ENCODE assay signal across 9 mouse cellular contexts in the genomic region with DNA sequence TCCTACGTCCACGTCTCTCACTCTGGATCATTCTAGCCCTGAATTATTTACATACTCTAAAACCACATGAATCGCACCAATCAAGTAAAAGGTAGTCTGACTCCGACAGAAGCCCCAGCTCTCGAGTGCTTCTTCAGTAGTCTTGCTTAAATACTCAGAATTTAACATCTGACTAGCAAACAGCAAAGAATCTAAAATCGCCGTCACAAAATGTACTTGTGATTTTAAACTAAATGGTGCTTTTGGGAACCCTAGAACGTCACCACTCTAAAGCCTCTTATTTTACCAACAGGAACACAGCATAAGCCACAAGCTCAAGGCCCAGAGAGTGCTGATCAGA. TPM values are rescaled to one million over a fixed set of nuclear protein-coding genes. Genes with fewer than 3 reads are reported as not detected.
A peak's percentile ranks its signal among the peaks of the same experiment; 100 is the strongest.
DNase-seq lines count a peak whose midpoint lies in the region; ATAC-seq and TF ChIP-seq lines count a peak whose summit lies in the region.
"Had no signal": no experiment of that assay in that cellular context is flagged by ENCODE, and none has a peak within 500 bp of the region (broad histone marks: within the 10 kb centered on the region; RNA-seq: fewer than 3 reads in every experiment).

No protein-coding gene starts in this region.

- H3K4me2 ChIP-seq in hindbrain, embryonic 16.5 days (ENCODE audit: low read length): peak overlapping the region; percentile 61
- H3K4me2 ChIP-seq in myocyte (ENCODE audit: low read depth): peak overlapping the region; percentile 93

- no peaks in the 10 kb centered on the region for H3K36me3 ChIP-seq in hindbrain, embryonic 16.5 days (ENCODE audit: control insufficient read depth, insufficient read depth, low read length)
- H3K36me3 ChIP-seq in myocyte (ENCODE audit: control insufficient read depth, insufficient read depth): no peaks in the 10 kb centered on the region

- TF ChIP-seq POLR2A in embryonic fibroblast, embryonic 13.5 days (IDR thresholded peaks at IDR 0.05; ENCODE audit: low read depth, low read length): no peak
- no peak for TF ChIP-seq POLR2A in myocyte (IDR thresholded peaks at IDR 0.05; ENCODE audit: insufficient read length, low read depth)

- H3K4me1 ChIP-seq in embryonic fibroblast, embryonic 13.5 days (ENCODE audit: control insufficient read depth, insufficient read depth, low read length): peaks cover 4% of the 10 kb centered on the region; the same call in 1 of the 2 replicates
- peaks cover 23% of the 10 kb centered on the region for H3K4me1 ChIP-seq in hindbrain, embryonic 16.5 days (ENCODE audit: control insufficient read depth, insufficient read depth, low read depth, low read length)

- TF ChIP-seq CTCF in left cerebral cortex, adult 2 months (IDR thresholded peaks at IDR 0.05): no peak
- no peak for TF ChIP-seq CTCF in embryonic fibroblast, embryonic 13.5 days (IDR thresholded peaks at IDR 0.05; ENCODE audit: borderline replicate concordance, insufficient read depth, low read length)

- H3K79me2 ChIP-seq in myocyte (ENCODE audit: control insufficient read depth, insufficient read depth): peaks cover 25% of the 10 kb centered on the region

- H3K27ac ChIP-seq in left cerebral cortex, adult 2 months: peak overlapping the region; percentile 93
- peak overlapping the region; percentile 34; the same call in 1 of the 2 replicates for H3K27ac ChIP-seq in embryonic fibroblast, embryonic 13.5 days (ENCODE audit: insufficient read depth, low read length)
- H3K27ac ChIP-seq in hindbrain, embryonic 16.5 days (ENCODE audit: low read depth, low read length): no peak overlapping the region

- ATAC-seq in hindbrain, embryonic 16.5 days: no peak
- ATAC-seq: Patski had no signal

- 58% methylated on average over 8 of the region's 8 CpGs for WGBS in hindbrain, embryonic 16.5 days

- no peak overlapping the region for H3ac ChIP-seq in myocyte (ENCODE audit: control insufficient read depth, insufficient read length)

- no peaks in the 10 kb centered on the region for H3K9me3 ChIP-seq in hindbrain, embryonic 16.5 days (ENCODE audit: control insufficient read depth, low read length)

- no peaks in the 10 kb centered on the region for H3K27me3 ChIP-seq in hindbrain, embryonic 16.5 days (replicated peaks; ENCODE audit: control insufficient read depth, insufficient read depth, low read length)
- no peaks in the 10 kb centered on the region for H3K27me3 ChIP-seq in myocyte (ENCODE audit: control insufficient read depth, insufficient read depth, insufficient read length)
- H3K27me3 ChIP-seq: Patski had no signal

- intact Hi-C loops in left cerebral cortex, adult 2 months (cut with DNase I): loop anchor here (1.0 to 5.0 kb wide), 2 partner anchors 54 to 117 kb away; no protein-coding TSS in a partner anchor
- intact Hi-C loops in left cerebral cortex, postnatal 36 days (cut with DNase I): loop anchor here (5.0 to 10.0 kb wide), 3 partner anchors 54 to 116 kb away; no protein-coding TSS in a partner anchor

- H3K9ac ChIP-seq in hindbrain, embryonic 16.5 days (ENCODE audit: low read depth, low read length): peak overlapping the region; percentile 42

- peak overlapping the region; percentile 95 for H3K4me3 ChIP-seq in left cerebral cortex, adult 2 months
- H3K4me3 ChIP-seq in embryonic fibroblast, embryonic 13.5 days (ENCODE audit: insufficient read depth, low read length): peak overlapping the region; percentile 20; the same call in 1 of the 2 replicates
- peak overlapping the region; percentile 65 for H3K4me3 ChIP-seq in hindbrain, embryonic 16.5 days (ENCODE audit: low read length)
- no peak overlapping the region for H3K4me3 ChIP-seq in myocyte

- no peak for DNase-seq in left cerebral cortex, adult 2 months (ENCODE audit: extremely low spot score in 1 of 2, low spot score in 2 of 2)
- DNase-seq in left cerebral cortex, postnatal 36 days (ENCODE audit: low spot score in 2 of 2): no peak
- no peak for DNase-seq in frontal cortex, postnatal 36 days (ENCODE audit: low spot score in 2 of 2)
- no peak for DNase-seq in urinary bladder, adult 18-20 months (ENCODE audit: low spot score in 2 of 2)
- DNase-seq: gastrocnemius, postnatal 36 days had no signal

TF ChIP-seq in myocyte, 11 proteins besides CTCF, POLR2A, EP300 and RAD21:
- TF ChIP-seq USF1 (IDR thresholded peaks at IDR 0.05; ENCODE audit: low read depth) (no peak), TCF3 (IDR thresholded peaks at IDR 0.05; ENCODE audit: insufficient read length, low read depth) (no peak), MYOD1 (IDR thresholded peaks at IDR 0.05; ENCODE audit: control insufficient read depth in 1 of 3, insufficient read length in 2 of 3, low read depth in 2 of 3) (no peak), MAX (IDR thresholded peaks at IDR 0.05; ENCODE audit: low read depth) (no peak), POLR2AphosphoS2 (IDR thresholded peaks at IDR 0.05; ENCODE audit: insufficient read length, low read depth) (no peak), SRF (IDR thresholded peaks at IDR 0.05; ENCODE audit: control insufficient read depth, insufficient read length, low read depth) (no peak), REST (IDR thresholded peaks at IDR 0.05; ENCODE audit: insufficient read depth, insufficient read length) (no peak), E2F4 (IDR thresholded peaks at IDR 0.05; ENCODE audit: insufficient read depth) (no peak)

RNA-seq across cellular contexts. Expression of a gene that starts 2.5 kb away (rescaled TPM):
- 100 to 1,000 TPM; 160 to 161 TPM for total RNA-seq in left cerebral cortex, adult 2 months (2021)
- 100 to 1,000 TPM; 111 to 167 TPM for total RNA-seq in left cerebral cortex, postnatal 36 days (2021)
- polyA plus RNA-seq in embryonic fibroblast, embryonic 13.5 days (2011; ENCODE audit: insufficient read length, low read depth, missing spikeins): 111 and 180 TPM in 2 replicates
- polyA plus RNA-seq in hindbrain, embryonic 16.5 days (2015; fragmentation: Nextera tagmentation; extraction: Ambion mirVana): 83.6 and 101 TPM in 2 replicates
- polyA plus RNA-seq in myocyte (2012; fragmentation: generic; extraction: Trizol): 38.8 TPM
